Mouse (Mus musculus): ENCODE results near the gene Olfr541. TPM values are rescaled to one million over a fixed set of nuclear protein-coding genes. Genes with fewer than 3 reads are reported as not detected.

The Olfr541 gene
- not detected in 2 replicates for polyA plus RNA-seq (2015; fragmentation: Nextera tagmentation; extraction: Ambion mirVana)

GRCm38 (mm10) chr7:140696967-140697366 lies at the start of gene Olfr541:
Olfr541 (plus strand) TSS chr7:140697267.

GRCm38 (mm10) chr7:140659630-140660029 lies 37.4 kb upstream of the Olfr541 start, which contains the start of gene Olfr539:
Olfr539 (plus strand) TSS chr7:140659930.

GRCm38 (mm10) chr7:140681651-140682050 lies 15.4 kb upstream of the Olfr541 start, which contains the start of gene Olfr45:
Olfr45 (plus strand) TSS chr7:140681951.

Other genes starting within 250 kb of the Olfr541 start
- gene Olfr533, start 233.9 kb upstream of the Olfr541 start, polyA plus RNA-seq (2015; fragmentation: Nextera tagmentation; extraction: Ambion mirVana) = not detected in 2 replicates
- not detected in 2 replicates for gene Olfr535, start 213.1 kb upstream of the Olfr541 start, polyA plus RNA-seq (2015; fragmentation: Nextera tagmentation; extraction: Ambion mirVana)
- not detected in 2 replicates for gene Olfr536, start 189.9 kb upstream of the Olfr541 start, polyA plus RNA-seq (2015; fragmentation: Nextera tagmentation; extraction: Ambion mirVana)
- gene Olfr538, start 129.4 kb upstream of the Olfr541 start, polyA plus RNA-seq (2015; fragmentation: Nextera tagmentation; extraction: Ambion mirVana) = not detected in 2 replicates
- gene Olfr46, start 96.0 kb upstream of the Olfr541 start, polyA plus RNA-seq (2015; fragmentation: Nextera tagmentation; extraction: Ambion mirVana) = 0.01 TPM in 1 of 2 replicates, not detected in the other
- not detected in 2 replicates for gene Olfr61, start 68.3 kb upstream of the Olfr541 start, polyA plus RNA-seq (2015; fragmentation: Nextera tagmentation; extraction: Ambion mirVana)
- gene Olfr53, start 50.8 kb upstream of the Olfr541 start, polyA plus RNA-seq (2015; fragmentation: Nextera tagmentation; extraction: Ambion mirVana) = not detected in 2 replicates
- 0.04 TPM in 2 replicates for gene Olfr539, start 37.3 kb upstream of the Olfr541 start, polyA plus RNA-seq (2015; fragmentation: Nextera tagmentation; extraction: Ambion mirVana)
- gene Olfr45, start 15.3 kb upstream of the Olfr541 start, polyA plus RNA-seq (2015; fragmentation: Nextera tagmentation; extraction: Ambion mirVana) = not detected in 2 replicates
- 0.10 and 0.15 TPM in 2 replicates for gene Cyp2e1, start 66.5 kb downstream of the Olfr541 start, polyA plus RNA-seq (2015; fragmentation: Nextera tagmentation; extraction: Ambion mirVana)
- 0.52 and 0.67 TPM in 2 replicates for gene Syce1, start 90.6 kb downstream of the Olfr541 start, polyA plus RNA-seq (2015; fragmentation: Nextera tagmentation; extraction: Ambion mirVana)
- 22.0 and 25.1 TPM in 2 replicates for gene Zfp941, start 124.9 kb downstream of the Olfr541 start, polyA plus RNA-seq (2015; fragmentation: Nextera tagmentation; extraction: Ambion mirVana)
- 0.46 and 1.5 TPM in 2 replicates for gene Urah, start 137.8 kb downstream of the Olfr541 start, polyA plus RNA-seq (2015; fragmentation: Nextera tagmentation; extraction: Ambion mirVana)
- gene Scgb1c1, start 148.3 kb downstream of the Olfr541 start, polyA plus RNA-seq (2015; fragmentation: Nextera tagmentation; extraction: Ambion mirVana) = not detected in 2 replicates
- 0.22 and 0.36 TPM in 2 replicates for gene Odf3, start 150.5 kb downstream of the Olfr541 start, polyA plus RNA-seq (2015; fragmentation: Nextera tagmentation; extraction: Ambion mirVana)
- gene Gm45785, start 159.1 kb downstream of the Olfr541 start, polyA plus RNA-seq (2015; fragmentation: Nextera tagmentation; extraction: Ambion mirVana) = 0.34 TPM in 1 of 2 replicates, not detected in the other
- gene Ric8a, start 159.7 kb downstream of the Olfr541 start, polyA plus RNA-seq (2015; fragmentation: Nextera tagmentation; extraction: Ambion mirVana) = 78.6 and 85.7 TPM in 2 replicates
- 60.4 and 62.6 TPM in 2 replicates for gene Bet1l, start 160.3 kb downstream of the Olfr541 start, polyA plus RNA-seq (2015; fragmentation: Nextera tagmentation; extraction: Ambion mirVana)
- 242 and 248 TPM in 2 replicates for gene Psmd13, start 184.7 kb downstream of the Olfr541 start, polyA plus RNA-seq (2015; fragmentation: Nextera tagmentation; extraction: Ambion mirVana)
- gene Sirt3, start 185.0 kb downstream of the Olfr541 start, polyA plus RNA-seq (2015; fragmentation: Nextera tagmentation; extraction: Ambion mirVana) = 82.3 and 96.7 TPM in 2 replicates
- gene Cox8b, start 203.2 kb downstream of the Olfr541 start, polyA plus RNA-seq (2015; fragmentation: Nextera tagmentation; extraction: Ambion mirVana) = 2.2 and 3.0 TPM in 2 replicates
- gene Nlrp6, start 223.6 kb downstream of the Olfr541 start, polyA plus RNA-seq (2015; fragmentation: Nextera tagmentation; extraction: Ambion mirVana) = 1.2 TPM in 2 replicates
- 7.1 and 7.4 TPM in 2 replicates for gene Pgghg, start 244.1 kb downstream of the Olfr541 start, polyA plus RNA-seq (2015; fragmentation: Nextera tagmentation; extraction: Ambion mirVana)